Mouse (Mus musculus): ENCODE measurements around the gene Krt17. TPM values are rescaled to one million over a fixed set of nuclear protein-coding genes. Genes with fewer than 3 reads are reported as not detected.

Krt17 gene
- total and polyA plus RNA-seq, 2 experiments, result not detected

GRCm38 (mm10) chr11:100297801-100298200, 37.0 kb upstream of the Krt17 start:
- H3K27ac ChIP-seq (replicated peaks; ENCODE audit: insufficient read depth, low read depth, low read length), result no peak overlapping the region
- no peak overlapping the region for H3K4me3 ChIP-seq (ENCODE audit: insufficient read depth, low read depth, low read length)
- 35% methylated on average over 5 of the region's 5 CpGs for WGBS
- no peaks in the 10 kb centered on the region for H3K27me3 ChIP-seq (ENCODE audit: control insufficient read depth, insufficient read depth, low read length)
- TF ChIP-seq POLR2A (IDR thresholded peaks at IDR 0.05; ENCODE audit: extremely low read depth, insufficient read depth, low read length), result no peak
- peak; percentile 79 for TF ChIP-seq CTCF (IDR thresholded peaks at IDR 0.05; ENCODE audit: low read depth, low read length)
- no peak overlapping the region for H3K9ac ChIP-seq (ENCODE audit: low read depth, low read length)
- H3K36me3 ChIP-seq (ENCODE audit: control insufficient read depth, insufficient read depth, low read length), result no peaks in the 10 kb centered on the region
- no peak for DNase-seq (ENCODE audit: extremely low read depth, low read depth, low spot score)
- no peaks in the 10 kb centered on the region for H3K79me2 ChIP-seq (ENCODE audit: control insufficient read depth, insufficient read depth, low read length)
- H3K4me1 ChIP-seq (ENCODE audit: control insufficient read depth, insufficient read depth, low read length), result no peaks in the 10 kb centered on the region

DNA sequence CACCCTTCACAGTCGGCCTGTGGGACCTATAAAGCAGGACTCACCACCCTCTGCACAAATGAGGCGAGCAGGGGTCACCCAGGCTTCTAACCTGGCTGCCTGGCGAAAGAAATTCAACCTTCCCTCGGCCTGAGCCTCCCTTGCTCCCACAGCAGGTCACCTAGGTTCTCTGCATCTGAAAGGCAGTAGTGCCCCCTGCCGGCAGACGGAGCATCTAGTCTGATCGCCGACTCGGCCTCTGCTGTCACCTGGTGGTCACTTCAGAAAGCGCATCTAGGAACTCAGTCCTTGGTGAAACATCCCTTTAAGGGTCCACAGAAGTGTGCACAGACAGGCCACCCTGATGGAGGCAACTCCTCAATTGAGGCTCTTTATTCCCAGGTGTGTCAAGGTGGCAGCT, 34.5 kb upstream of the Krt17 start:
- Histone ChIP-seq H3K36me3 (ENCODE audit: control insufficient read depth, insufficient read depth, low read length) (no peaks in the 10 kb centered on the region), H3K27ac (replicated peaks; ENCODE audit: insufficient read depth, low read depth, low read length) (no peak overlapping the region), H3K9ac (ENCODE audit: low read depth, low read length) (no peak overlapping the region), H3K4me3 (ENCODE audit: insufficient read depth, low read depth, low read length) (no peak overlapping the region), H3K4me1 (ENCODE audit: control insufficient read depth, insufficient read depth, low read length) (no peaks in the 10 kb centered on the region), H3K27me3 (ENCODE audit: control insufficient read depth, insufficient read depth, low read length) (no peaks in the 10 kb centered on the region), H3K79me2 (ENCODE audit: control insufficient read depth, insufficient read depth, low read length) (no peaks in the 10 kb centered on the region)
- TF ChIP-seq POLR2A (IDR thresholded peaks at IDR 0.05; ENCODE audit: extremely low read depth, insufficient read depth, low read length), result no peak
- peak; percentile 100 for TF ChIP-seq CTCF (IDR thresholded peaks at IDR 0.05; ENCODE audit: low read depth, low read length)
- WGBS, result 5% methylated on average over 10 of the region's 10 CpGs
- peak; percentile 50 for DNase-seq (ENCODE audit: extremely low read depth, low read depth, low spot score)

DNA sequence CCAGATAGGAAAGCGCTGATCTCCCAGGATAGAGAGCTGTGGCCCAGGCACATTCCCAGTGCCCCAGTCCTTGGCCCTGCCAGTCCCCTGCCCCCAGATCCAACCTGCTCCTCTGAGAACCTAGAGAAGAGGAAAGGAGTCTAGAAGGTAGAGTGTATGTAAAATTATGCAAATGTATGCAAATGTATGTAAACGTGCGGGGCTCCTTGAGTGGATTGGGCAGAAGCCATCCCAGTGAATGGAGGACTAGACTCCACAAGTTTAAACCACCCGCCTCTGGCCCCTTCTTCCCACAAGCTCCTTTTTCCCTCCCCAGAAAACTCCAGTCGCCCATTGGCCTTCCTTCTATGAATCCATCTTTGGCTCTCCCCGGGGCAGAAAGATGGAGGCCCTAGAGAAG, 32.1 kb upstream of the Krt17 start:
- WGBS, result 68% methylated on average over 6 of the region's 6 CpGs
- Histone ChIP-seq H3K27ac (replicated peaks; ENCODE audit: insufficient read depth, low read depth, low read length) (no peak overlapping the region), H3K36me3 (ENCODE audit: control insufficient read depth, insufficient read depth, low read length) (no peaks in the 10 kb centered on the region), H3K9ac (ENCODE audit: low read depth, low read length) (no peak overlapping the region), H3K79me2 (ENCODE audit: control insufficient read depth, insufficient read depth, low read length) (no peaks in the 10 kb centered on the region), H3K27me3 (ENCODE audit: control insufficient read depth, insufficient read depth, low read length) (no peaks in the 10 kb centered on the region), H3K4me3 (ENCODE audit: insufficient read depth, low read depth, low read length) (no peak overlapping the region), H3K4me1 (ENCODE audit: control insufficient read depth, insufficient read depth, low read length) (no peaks in the 10 kb centered on the region)
- DNase-seq (ENCODE audit: extremely low read depth, low read depth, low spot score), result no peak
- no peak for TF ChIP-seq CTCF (IDR thresholded peaks at IDR 0.05; ENCODE audit: low read depth, low read length)
- no peak for TF ChIP-seq POLR2A (IDR thresholded peaks at IDR 0.05; ENCODE audit: extremely low read depth, insufficient read depth, low read length)

DNA sequence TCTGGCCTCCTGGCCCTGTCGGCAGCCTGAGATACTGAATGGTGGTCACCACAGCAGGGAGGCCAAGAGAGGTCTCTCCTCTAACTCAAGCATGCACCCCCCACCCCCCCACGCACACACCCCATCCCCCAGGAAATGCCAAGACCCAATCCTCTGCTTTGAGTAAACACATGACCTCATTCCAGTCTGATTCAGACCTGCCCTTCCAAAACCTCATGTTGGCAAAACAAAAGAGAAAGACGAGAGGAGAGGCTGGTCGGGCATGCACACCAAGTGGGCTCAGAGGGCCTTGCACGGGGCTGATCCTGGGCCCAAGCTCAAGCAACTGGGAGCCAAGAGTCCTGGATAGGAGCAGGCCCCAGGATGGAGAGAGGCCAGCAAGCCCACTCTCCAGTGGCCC, 29.4 kb upstream of the Krt17 start:
- no peak overlapping the region for H3K4me3 ChIP-seq (ENCODE audit: insufficient read depth, low read depth, low read length)
- 64% methylated on average over 5 of the region's 5 CpGs for WGBS
- no peak overlapping the region for H3K9ac ChIP-seq (ENCODE audit: low read depth, low read length)
- H3K4me1 ChIP-seq (ENCODE audit: control insufficient read depth, insufficient read depth, low read length), result no peaks in the 10 kb centered on the region
- no peaks in the 10 kb centered on the region for H3K36me3 ChIP-seq (ENCODE audit: control insufficient read depth, insufficient read depth, low read length)
- no peak for DNase-seq (ENCODE audit: extremely low read depth, low read depth, low spot score)
- no peaks in the 10 kb centered on the region for H3K27me3 ChIP-seq (ENCODE audit: control insufficient read depth, insufficient read depth, low read length)
- TF ChIP-seq POLR2A (IDR thresholded peaks at IDR 0.05; ENCODE audit: extremely low read depth, insufficient read depth, low read length) (no peak), CTCF (IDR thresholded peaks at IDR 0.05; ENCODE audit: low read depth, low read length) (no peak)
- no peaks in the 10 kb centered on the region for H3K79me2 ChIP-seq (ENCODE audit: control insufficient read depth, insufficient read depth, low read length)
- H3K27ac ChIP-seq (replicated peaks; ENCODE audit: insufficient read depth, low read depth, low read length), result peak overlapping the region; percentile 45; the same call in 1 of the 2 replicates

DNA sequence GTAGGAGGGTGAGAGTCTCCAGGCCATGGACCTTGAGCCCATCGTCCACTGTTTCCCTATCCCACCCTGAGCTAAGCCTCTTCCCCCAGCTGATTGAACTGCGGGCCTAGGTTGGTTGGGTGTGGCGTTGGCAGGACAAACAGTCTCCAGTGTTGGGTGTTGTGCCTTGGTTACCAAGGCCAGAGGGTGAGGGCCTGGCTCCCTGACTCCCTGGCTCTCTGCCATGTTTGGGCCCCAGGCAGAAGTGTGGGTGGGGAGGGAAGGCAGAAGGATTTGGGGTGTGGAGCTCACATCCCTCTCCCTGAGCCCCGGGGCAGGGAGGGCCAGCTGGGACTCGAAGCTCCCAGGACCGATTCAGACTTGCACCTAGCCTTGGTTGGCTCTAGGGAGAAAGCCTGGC, 28.1 kb upstream of the Krt17 start:
- no peaks in the 10 kb centered on the region for H3K27me3 ChIP-seq (ENCODE audit: control insufficient read depth, insufficient read depth, low read length)
- no peak overlapping the region for H3K4me3 ChIP-seq (ENCODE audit: insufficient read depth, low read depth, low read length)
- DNase-seq (ENCODE audit: extremely low read depth, low read depth, low spot score), result no peak
- WGBS, result 83% methylated on average over 6 of the region's 6 CpGs
- H3K9ac ChIP-seq (ENCODE audit: low read depth, low read length), result no peak overlapping the region
- no peak for TF ChIP-seq CTCF (IDR thresholded peaks at IDR 0.05; ENCODE audit: low read depth, low read length)
- TF ChIP-seq POLR2A (IDR thresholded peaks at IDR 0.05; ENCODE audit: extremely low read depth, insufficient read depth, low read length), result no peak
- H3K27ac ChIP-seq (replicated peaks; ENCODE audit: insufficient read depth, low read depth, low read length), result no peak overlapping the region
- H3K4me1 ChIP-seq (ENCODE audit: control insufficient read depth, insufficient read depth, low read length), result no peaks in the 10 kb centered on the region
- H3K36me3 ChIP-seq (ENCODE audit: control insufficient read depth, insufficient read depth, low read length), result no peaks in the 10 kb centered on the region
- no peaks in the 10 kb centered on the region for H3K79me2 ChIP-seq (ENCODE audit: control insufficient read depth, insufficient read depth, low read length)

- no peak for TF ChIP-seq CTCF (IDR thresholded peaks at IDR 0.05; ENCODE audit: low read depth, low read length)
- TF ChIP-seq POLR2A (IDR thresholded peaks at IDR 0.05; ENCODE audit: extremely low read depth, insufficient read depth, low read length), result no peak
- Histone ChIP-seq H3K9ac (ENCODE audit: low read depth, low read length) (no peak overlapping the region), H3K4me1 (ENCODE audit: control insufficient read depth, insufficient read depth, low read length) (no peaks in the 10 kb centered on the region), H3K79me2 (ENCODE audit: control insufficient read depth, insufficient read depth, low read length) (no peaks in the 10 kb centered on the region), H3K4me3 (ENCODE audit: insufficient read depth, low read depth, low read length) (no peak overlapping the region), H3K27ac (replicated peaks; ENCODE audit: insufficient read depth, low read depth, low read length) (no peak overlapping the region), H3K27me3 (ENCODE audit: control insufficient read depth, insufficient read depth, low read length) (no peaks in the 10 kb centered on the region), H3K36me3 (ENCODE audit: control insufficient read depth, insufficient read depth, low read length) (no peaks in the 10 kb centered on the region)
- 80% methylated on average over 10 of the region's 10 CpGs for WGBS
- DNase-seq (ENCODE audit: extremely low read depth, low read depth, low spot score), result no peak
Observed at GRCm38 (mm10) chr11:100287024-100287423, 26.2 kb upstream of the Krt17 start.

All from liver, adult 2 months (tissue).